Mouse (Mus musculus): Measurements from ENCODE around the gene Zfp69.

GRCm38 (mm10) chr4:120885208-120886120, 66.0 kb downstream of the Zfp69 start:
- no peak for TF ChIP-seq CTCF (IDR thresholded peaks at IDR 0.05; ENCODE audit: low read depth, low read length)
- TF ChIP-seq POLR2A (IDR thresholded peaks at IDR 0.05; ENCODE audit: insufficient read depth, low read length): no peak

Data from ES-Bruce4 (cell line).